Mouse (Mus musculus): ENCODE data around the gene Ces3b.
"Not testable (repeated sequence)": the region's sequence is repeated elsewhere in the genome, so short reads cannot be mapped to it uniquely, and the experiment has no call there.

Gene Ces3b

GRCm38 (mm10) chr8:105083449-105084050 is at the start of gene Ces3b:
Gene Ces3b (plus strand): TSS chr8:105083753.
- DNase-seq (ENCODE audit: low spot score in 2 of 2) = no peak

GRCm38 (mm10) chr8:105043510-105043909 is 40.0 kb upstream of the Ces3b start:
- no peak for DNase-seq (ENCODE audit: low spot score in 2 of 2)

DNA sequence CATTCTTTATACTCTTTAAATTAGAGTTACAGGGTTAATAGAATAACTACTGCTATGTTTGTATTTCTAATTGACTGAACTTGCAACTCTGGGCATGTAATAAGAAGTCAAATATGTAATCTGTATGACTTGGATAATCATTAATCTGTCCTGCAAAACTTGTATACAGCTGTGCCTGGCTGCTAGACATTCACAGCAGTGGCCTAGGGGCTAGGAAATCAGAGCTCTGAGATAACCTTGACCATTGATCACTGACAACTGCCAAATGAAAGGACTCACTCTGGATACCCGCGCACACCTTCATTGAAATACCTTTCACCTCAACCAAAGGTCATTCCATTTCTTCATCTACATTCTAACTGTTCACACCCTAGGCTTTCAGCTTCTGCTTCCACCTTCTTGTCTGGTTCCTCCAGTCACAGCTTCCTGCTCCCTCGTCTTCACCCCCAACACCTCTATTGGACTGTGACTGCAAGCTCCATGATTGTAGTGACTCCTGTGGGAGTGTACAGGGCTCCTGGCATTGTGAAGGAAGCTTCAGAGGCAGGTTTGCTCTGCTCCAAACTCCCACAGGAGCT is 37.6 kb upstream of the Ces3b start:
- DNase-seq (ENCODE audit: low spot score in 2 of 2) = no peak

DNA sequence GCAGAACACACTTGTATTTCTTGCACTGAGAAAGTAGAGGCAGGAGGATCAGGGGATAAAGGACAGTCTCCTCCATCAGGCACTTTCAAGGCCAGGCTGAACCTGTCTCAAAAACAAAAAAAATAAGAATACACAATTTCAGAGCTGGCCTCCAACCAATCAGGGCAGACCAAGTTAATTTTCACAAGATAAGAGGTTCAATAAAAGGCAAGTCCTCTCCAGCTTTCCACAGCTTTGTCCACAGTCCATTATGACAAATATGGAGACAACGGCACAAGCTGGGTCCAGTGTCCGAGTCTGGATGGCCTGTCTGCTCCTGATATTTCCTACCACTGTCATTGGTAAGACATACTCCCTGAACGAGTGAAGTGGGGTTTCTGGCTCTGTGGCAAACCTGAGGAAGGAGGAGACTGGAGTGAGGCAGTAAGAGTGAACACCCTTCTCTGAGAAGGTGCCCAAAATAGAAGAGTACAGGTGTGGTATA is 35.1 kb upstream of the Ces3b start, which contains the start of gene Ces3a:
Gene Ces3a (plus strand): TSS at position 231 of the 484 bp plus-strand sequence.
- DNase-seq (ENCODE audit: low spot score in 2 of 2) = no peak

DNA sequence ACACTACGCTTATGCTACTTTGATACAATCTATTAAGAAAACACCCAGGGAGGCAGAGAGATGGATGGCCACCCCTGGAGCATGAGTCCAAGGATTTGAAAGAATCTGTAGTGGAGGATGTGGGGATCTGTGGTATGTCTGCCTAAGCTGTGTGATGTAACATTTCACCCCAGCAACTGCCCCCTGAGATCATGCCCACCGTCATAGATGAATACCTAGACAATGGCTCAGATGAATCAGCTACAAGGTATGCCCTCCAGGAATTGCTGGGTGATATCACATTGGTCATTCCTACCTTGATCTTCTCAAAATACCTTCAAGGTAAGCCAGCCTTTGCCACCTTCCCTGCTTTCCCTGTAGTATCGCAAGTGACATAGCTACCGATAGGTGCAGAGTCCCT is 27.3 kb upstream of the Ces3b start:
- no peak for DNase-seq (ENCODE audit: low spot score in 2 of 2)

DNA sequence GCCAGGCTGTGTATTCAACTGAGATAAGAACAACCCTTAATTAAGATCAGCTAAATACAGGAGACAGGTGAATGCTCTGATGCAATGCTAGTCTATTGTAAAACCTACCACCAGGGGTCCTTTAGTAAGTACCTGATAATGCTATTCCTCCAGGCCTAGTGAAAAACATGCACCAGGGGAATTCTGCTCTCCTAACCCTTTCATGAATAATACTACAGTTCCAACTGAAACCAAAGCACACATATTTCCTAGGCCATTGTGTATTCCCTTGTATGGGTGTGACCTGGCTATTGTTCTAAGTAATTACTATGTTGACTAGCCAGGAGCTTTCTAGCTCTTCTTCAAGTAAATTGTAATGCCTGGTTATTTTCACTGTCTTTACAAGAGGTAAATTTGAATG is 23.5 kb upstream of the Ces3b start:
- DNase-seq (ENCODE audit: low spot score in 2 of 2) = no peak

GRCm38 (mm10) chr8:105066761-105067160 is 16.8 kb upstream of the Ces3b start:
- DNase-seq (ENCODE audit: low spot score in 2 of 2) = peak in 1 of 2 experiments; percentile 5

DNA sequence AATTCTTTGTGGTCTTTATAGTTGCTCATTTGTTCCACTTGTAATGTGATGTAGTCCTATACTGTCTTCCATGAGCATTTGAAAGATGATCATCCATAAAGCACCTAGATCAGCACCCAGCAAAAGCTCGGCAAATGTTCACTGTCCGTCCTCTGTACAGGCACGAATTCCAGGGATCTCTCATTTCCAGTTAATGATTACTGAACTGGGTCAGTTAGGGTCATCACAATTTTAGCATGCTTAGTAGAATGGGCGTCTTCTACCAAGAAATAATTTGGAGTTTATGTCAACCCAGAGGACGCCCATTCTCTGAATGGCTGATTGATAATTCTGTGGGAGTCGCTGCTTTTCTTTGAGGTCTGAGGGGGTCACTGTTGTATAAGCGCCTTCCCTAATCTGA is 15.6 kb upstream of the Ces3b start:
- DNase-seq (ENCODE audit: low spot score in 2 of 2) = not testable (repeated sequence)

DNA sequence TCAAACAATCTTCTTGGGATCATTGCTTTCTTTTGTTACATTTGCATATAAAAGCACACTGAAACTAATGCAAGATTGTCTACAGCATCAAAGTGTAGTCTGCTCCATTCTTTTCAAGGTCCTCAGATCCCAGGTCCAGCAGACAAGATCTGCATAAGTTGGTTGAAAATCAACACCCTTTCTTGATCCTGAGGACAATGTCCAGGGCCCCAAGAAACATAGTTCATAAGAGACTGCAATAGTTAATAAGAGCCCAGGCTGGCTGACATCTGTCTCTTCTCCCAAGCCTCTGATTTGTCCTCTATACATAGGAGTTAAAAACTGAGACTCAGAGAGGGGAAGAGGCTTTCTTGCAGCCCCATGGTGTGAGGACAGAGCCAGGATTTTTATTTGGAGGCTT is 14.6 kb upstream of the Ces3b start:
- DNase-seq (ENCODE audit: low spot score in 2 of 2) = no peak

DNA sequence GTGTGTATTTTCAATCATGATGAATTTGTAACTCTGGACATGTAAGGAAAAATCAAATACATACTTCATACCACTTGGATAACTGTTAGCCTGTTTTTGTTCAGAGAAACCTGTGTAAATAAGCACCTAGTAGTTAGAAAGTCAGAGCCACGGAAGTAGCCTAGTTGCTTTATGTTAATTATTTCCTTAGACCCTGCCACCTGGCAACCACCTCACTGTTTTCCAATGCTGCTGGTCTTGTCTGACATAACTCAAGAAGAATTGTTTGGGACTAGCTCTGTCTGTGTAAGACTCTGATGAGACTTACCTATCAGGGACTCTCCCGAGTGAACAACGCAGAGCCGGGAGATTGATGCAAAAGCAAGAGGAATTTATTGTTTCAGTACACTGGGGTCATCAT is 7.0 kb upstream of the Ces3b start:
- no peak for DNase-seq (ENCODE audit: low spot score in 2 of 2)

GRCm38 (mm10) chr8:105077071-105077470 is 6.5 kb upstream of the Ces3b start:
- no peak for DNase-seq (ENCODE audit: low spot score in 2 of 2)

- no peak for DNase-seq (ENCODE audit: low spot score in 2 of 2)
Observed at GRCm38 (mm10) chr8:105078591-105078990, 5.0 kb upstream of the Ces3b start.

GRCm38 (mm10) chr8:105080814-105081336 is 2.7 kb upstream of the Ces3b start:
- no peak for DNase-seq (ENCODE audit: low spot score in 2 of 2)

DNA sequence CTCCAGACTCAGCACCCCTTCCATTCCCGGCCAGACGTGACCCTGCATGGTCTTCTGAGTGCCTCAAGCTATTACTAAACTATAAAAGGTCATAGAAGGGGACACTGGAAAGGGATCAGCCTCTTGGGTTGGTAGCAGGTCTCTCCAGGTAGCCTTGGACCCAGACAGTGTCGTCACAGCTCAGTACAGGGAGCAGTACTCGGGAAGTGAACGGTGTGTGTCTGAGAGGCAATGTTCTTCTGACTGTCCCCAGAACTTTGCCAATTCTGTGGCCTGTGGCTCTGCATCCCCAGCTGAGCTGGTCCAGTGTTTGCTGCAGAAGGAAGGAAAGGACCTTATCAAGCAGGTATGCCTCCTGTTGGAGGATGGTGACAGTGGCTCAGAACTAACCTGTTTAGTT is 4.6 kb downstream of the Ces3b start:
- not testable (repeated sequence) for DNase-seq (ENCODE audit: low spot score in 2 of 2)

GRCm38 (mm10) chr8:105088581-105088980 is 5.0 kb downstream of the Ces3b start:
- DNase-seq (ENCODE audit: low spot score in 2 of 2) = no peak

DNA sequence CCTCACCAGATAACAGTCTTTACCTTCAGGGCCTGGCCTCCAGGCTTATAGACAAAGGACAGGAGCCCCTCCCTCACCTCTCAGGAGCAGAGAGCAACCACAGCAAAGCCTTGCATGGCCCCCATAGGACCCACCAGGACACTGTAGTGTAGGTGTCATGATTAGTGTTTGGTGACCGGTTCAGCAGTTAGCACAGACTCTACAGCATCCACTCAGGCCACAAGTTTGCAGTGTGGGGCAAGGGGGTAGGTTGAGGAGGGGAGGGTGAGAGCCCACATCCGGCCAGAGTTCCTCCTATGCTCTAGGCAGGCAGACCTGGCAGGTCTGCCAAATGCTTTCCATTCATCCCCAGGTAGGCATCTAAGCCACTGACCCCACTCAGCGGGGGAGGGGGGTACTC is 10.4 kb downstream of the Ces3b start:
- no peak for DNase-seq (ENCODE audit: low spot score in 2 of 2)

DNA sequence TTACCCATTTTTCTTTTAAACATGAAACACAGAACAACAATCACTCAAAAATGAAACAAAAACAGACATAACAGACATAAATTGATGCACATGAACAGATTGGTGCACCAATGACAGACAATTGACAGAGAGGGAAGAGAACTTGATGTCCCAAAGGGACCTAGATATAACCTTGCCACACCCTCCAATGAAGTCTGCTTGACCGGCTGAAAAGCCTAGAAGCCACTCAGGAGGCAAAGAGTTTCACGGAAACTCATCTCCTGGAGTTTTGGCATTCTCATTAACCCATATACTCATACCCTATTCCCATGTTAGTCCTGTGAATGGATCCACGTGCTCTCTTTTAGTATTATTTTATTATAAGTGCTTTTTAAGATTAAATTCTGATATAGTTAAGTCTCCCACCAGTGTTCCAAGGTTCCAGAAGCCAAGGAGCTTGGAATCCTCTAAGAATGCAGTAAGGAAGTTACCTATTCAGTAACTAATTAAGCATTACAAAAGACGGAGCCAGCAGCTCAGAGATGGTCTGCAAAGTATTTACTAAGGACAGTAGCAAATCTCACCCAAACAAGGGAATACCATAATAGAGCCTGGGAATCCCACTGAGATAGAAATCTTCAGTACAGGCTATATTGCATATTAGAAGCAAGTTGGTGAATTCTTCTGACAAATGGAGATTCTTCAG is 18.7 kb downstream of the Ces3b start:
- DNase-seq (ENCODE audit: low spot score in 2 of 2) = not testable (repeated sequence)

GRCm38 (mm10) chr8:105103701-105104100 is 20.1 kb downstream of the Ces3b start:
- not testable (repeated sequence) for DNase-seq (ENCODE audit: low spot score in 2 of 2)

- DNase-seq (ENCODE audit: low spot score in 2 of 2) = no peak
Observed at GRCm38 (mm10) chr8:105104220-105104619, 20.7 kb downstream of the Ces3b start.

- no peak for DNase-seq (ENCODE audit: low spot score in 2 of 2)
Observed at GRCm38 (mm10) chr8:105129864-105130263, 46.3 kb downstream of the Ces3b start.

GRCm38 (mm10) chr8:105131509-105131908 is 48.0 kb downstream of the Ces3b start, which contains the start of gene Ces4a:
Gene Ces4a (plus strand): TSS chr8:105131800.
- no peak for DNase-seq (ENCODE audit: low spot score in 2 of 2)

GRCm38 (mm10) chr8:105138423-105138822 is 54.9 kb downstream of the Ces3b start:
- DNase-seq (ENCODE audit: low spot score in 2 of 2) = peak; percentile 45 to 49

GRCm38 (mm10) chr8:105142395-105142794 is 58.8 kb downstream of the Ces3b start:
- no peak for DNase-seq (ENCODE audit: low spot score in 2 of 2)
